Mouse (Mus musculus) liver, postnatal 0 days (tissue): Measurements from ENCODE around the gene Agap1.

ENCODE experiments used
- CTCF ChIP-seq: sonication (generic); IDR thresholded peaks from 2 replicates; pipeline ENCODE4 v1.5.1; 2016; ENCODE audit warnings: antibody characterized with exemption, low read depth
- EP300 ChIP-seq: IDR thresholded peaks from 2 replicates; pipeline ENCODE4 v1.6.1; 2016; ENCODE audit warnings: antibody characterized with exemption, low read depth, mild to moderate bottlenecking

GRCm38 (mm10) chr1:89671110-89671787 lies 216.6 kb downstream of the Agap1 start:
- TF ChIP-seq CTCF (no peak), EP300 (no peak)
